Mouse (Mus musculus): ENCODE data around the gene Fbxl19.
A peak's percentile ranks its signal among the peaks of the same experiment; 100 is the strongest.

Gene Fbxl19

DNA sequence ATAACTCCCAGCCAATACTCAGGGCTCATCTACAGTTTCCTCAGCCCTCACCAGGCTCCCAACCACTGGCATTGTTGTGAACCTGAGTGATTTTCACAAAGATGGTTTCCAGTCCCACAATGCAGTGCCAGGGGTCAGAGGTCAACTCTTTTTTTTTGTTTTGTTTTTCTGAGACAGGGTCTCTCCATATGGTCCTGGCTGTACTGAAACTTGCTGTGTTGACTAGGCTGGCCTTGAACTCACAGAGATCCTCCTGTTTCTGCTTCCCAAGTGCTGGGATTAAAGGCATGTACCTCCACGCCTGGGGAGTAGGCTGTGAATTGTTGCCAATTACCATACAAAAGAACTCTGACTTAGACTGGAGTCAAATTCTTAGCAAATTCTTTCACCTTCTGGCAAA lies 65.5 kb downstream of the Fbxl19 start:
- no peak for DNase-seq

DNA sequence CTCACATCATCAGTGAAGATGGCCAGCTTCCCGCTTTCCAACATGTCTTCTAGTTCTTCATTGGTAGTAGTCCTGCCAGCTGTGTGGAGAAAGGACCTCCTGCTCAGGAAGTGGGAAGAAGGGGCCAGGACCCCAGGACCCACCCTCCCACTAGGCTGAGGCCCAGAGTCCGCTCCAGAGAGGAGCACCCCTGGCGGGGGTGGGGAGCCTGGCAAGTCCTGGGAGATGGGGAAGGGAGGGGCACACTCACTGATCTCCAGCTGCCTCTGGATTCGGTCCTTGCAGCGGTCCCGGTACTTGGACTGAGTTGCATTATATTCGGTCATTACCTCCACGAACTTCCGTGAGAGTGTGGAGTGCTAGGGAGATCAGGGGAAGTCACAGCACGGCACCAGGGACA lies 66.3 kb downstream of the Fbxl19 start:
- DNase-seq = peak; percentile 28

DNA sequence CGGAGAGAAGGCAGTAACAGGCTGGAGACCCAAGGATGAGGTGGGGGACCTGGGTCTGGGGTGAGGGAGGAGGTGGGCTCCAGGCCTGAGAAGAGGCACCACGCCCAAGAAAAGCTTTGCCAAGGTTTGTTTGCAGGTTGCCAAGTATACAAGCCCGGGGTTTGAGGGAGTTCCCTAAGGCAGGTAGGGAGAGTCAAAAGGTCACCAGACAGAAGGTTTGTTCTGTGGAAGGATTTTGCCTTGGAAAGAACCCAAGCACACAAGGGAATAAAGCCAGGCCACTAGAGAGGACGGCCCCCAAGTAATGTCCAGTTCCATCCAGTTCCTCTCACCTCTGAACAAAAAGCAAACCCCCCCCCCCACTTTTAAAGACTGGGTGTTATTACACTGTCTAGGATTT lies 66.9 kb downstream of the Fbxl19 start:
- no peak for DNase-seq

DNA sequence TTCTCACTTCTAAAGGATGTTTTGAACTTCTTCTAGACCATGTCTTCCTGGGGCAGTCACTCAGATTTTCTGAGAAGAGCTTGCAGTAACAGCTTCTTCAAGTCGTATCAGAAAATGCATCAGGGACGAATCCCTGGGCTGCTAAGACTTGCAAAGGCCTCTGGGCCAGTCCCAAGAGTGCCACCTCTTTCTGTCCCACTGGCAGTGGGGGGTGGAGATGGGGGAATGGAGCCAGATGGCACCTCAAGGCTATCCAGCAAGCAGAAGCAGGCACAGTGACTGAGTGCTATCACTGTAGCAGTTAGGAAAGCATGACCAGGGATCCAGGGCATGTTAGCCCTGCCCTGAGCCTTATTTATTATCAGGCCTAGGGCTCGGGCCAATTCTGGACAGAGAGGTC lies 67.9 kb downstream of the Fbxl19 start:
- peak; percentile 43 for DNase-seq

DNA sequence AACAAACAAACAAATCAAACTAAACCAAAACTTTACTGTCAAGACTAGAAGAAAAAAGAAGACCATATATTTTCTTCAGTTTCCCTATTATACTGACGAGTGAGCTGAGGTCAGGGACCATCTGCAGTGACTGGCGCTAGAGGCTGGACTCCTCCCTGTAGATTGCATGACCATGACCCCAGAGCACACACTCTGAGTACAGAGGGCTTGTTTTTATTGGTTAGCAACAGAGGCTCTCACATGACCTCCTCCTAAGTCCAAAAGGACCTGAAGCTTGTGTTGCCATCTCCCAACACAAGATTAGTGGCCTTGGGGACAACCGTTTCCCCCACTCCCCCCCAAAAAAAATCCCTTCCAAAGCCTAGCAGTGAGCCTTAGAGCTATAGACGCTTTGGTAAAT lies 69.5 kb downstream of the Fbxl19 start:
- DNase-seq = no peak

DNA sequence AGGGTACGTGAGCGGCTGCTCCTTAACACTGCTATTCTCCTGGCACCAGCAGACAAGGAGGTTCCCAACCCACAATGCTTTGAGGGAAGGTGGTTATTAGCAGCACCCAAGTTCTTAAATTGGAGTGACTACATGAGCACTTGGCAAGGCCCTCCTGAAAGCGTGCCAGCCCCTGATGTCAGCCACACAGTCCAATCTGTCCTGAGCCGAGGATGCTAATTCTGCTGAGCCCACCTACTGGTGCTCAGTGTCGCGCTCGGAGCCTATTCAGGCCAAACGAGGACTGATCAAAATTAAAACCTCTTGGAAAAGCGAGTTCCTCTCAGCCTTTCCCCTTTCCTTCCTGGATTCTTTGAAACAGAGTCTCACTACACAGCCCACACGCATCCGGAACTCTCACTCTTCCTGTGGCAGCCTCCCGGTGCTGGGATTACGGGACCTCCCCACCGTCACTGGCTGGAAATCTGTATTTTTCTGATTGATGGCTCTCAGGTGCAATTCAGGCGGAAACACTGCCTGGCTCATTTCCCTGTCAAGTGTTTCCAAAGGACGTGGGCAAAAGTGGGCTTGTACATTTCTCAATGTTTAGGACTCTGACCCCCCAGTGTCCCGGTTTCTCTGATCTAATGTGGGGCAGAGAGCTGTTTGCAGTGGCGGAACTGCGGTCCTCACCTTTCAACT lies 70.0 kb downstream of the Fbxl19 start:
- peak; percentile 96 for DNase-seq

DNA sequence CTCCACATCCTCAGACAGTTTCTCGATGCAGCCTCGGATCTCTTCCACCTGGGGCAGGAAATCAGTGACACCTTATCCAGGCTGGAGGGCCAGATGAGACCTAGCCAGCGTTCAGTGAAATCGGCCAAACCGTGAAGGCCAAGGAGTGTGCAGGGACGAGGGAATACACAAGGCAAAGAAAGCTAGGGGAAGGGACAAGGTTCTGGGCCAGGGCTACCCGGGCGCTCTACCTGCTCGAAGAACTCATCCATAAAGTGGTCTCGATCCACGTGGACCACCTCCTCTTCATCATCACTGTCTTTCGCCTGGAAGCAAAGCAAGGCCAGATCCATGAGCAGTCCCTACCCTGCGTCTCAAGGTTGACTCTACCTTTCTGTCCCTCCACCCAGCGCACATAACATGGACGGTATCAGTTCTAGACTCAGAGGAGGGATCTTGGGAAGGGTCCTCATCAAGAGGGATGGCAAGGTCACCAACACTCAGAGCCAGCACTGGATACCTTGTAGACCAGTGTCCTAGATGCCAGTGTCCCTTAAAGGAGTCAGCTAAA lies 70.8 kb downstream of the Fbxl19 start:
- DNase-seq = no peak

DNA sequence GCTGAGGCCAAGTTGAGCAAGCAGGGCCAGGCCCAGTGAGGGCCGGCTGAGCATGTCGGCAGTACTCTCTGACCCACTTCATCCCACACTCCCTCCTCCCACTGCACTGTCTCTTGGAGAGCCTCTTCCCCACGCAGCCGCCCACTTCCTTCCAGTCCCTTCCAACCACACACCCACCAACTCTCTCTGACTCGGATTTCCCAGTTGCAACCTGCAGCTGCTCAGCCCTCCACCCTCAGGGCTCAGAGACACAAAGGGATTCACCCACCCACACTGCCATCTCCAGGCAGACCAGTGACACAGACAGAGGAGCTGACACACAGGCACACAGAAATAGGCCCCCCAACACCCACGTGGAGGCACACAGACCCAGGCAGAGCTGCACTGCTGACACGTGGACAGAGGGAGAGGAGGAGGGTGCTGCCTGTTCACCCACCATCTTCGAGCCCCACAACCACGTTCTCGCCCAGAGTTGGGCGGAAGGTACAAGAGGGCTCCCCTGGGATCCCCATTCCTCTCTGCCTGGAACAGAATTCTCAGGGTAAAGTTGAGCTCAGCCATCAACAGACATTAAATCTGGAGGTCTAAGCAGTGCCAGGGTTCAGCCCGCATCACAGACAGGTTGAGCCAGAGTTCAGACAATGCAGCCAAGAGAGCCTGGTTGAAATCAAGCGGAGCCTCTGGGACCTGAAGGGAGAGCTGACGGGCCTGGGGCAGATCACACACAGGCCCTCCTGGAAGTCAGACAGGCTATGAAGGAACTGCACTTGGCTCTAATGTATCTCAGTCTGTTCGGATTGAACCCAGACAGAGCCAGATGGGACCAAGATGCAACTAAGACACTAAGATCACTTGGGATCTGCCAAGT lies 71.8 kb downstream of the Fbxl19 start:
- DNase-seq = no peak

DNA sequence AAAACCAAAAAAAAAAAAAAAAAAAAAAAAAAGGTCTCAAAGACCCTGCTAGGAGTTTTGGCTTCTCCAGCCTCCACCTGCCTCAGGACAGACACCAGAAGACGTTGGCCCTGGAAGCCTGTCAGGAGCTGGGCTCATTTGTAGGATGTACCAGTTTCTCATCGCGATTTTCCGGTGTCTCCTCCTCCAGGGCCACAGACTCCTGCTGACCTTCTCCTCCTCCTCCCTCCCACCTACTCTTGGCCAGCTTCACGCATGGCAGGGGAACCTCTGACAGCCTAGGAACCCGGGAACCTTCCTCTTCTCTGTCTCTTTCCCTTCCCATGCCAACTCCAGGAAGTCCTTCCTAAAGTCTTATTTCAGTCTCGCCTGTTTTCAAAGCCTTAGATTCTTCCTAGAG lies 72.7 kb downstream of the Fbxl19 start:
- no peak for DNase-seq

DNA sequence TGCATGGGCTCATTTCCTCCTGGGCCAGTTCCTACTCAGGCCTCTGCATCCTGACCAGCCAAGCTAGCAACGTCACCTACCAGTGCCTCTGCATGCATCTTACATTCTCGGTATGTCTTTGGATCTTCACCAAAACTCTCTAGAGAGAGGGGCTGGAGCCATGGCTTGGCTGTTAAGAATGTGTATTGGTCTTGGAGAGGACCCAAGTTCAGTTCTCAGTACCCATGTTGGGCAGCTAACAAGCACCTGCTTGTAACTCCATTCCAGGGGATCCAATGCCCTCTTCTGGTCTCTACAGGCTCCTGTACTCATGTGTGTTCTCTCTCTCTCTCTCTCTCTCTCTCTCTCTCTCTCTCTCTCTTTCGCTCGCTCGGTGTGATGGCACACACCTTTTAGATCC lies 73.4 kb downstream of the Fbxl19 start:
- DNase-seq = no peak

Data from cerebellum, adult 8-10 months (tissue).